Mouse (Mus musculus) lung, postnatal 25 days (tissue): ENCODE data around the gene Tmem40.

Source experiments
- DNase-seq: peaks from one replicate; pipeline ENCODE4 v3.0.0; 2022; ENCODE audit warnings: low spot score

The Tmem40 gene

DNA sequence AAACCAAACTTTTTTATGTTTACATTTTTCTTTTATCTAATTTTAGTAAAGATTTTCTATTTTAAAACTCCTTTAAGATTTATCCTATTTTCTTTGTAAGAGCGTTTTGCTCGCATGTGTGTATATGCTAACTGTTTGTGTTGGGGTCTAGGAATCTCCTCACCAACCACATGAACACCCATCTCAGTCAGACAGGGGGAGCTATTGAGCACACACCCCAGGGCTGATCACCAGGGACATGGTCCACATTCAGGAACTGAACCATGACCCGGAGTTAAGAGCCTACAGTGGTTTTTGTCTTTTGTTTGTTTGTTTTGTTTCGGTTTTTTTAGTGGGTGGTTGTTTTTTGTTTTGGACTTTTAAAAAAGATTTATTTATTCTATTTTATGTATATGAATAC lies 63.5 kb downstream of the Tmem40 start:
- DNase-seq = no peak

DNA sequence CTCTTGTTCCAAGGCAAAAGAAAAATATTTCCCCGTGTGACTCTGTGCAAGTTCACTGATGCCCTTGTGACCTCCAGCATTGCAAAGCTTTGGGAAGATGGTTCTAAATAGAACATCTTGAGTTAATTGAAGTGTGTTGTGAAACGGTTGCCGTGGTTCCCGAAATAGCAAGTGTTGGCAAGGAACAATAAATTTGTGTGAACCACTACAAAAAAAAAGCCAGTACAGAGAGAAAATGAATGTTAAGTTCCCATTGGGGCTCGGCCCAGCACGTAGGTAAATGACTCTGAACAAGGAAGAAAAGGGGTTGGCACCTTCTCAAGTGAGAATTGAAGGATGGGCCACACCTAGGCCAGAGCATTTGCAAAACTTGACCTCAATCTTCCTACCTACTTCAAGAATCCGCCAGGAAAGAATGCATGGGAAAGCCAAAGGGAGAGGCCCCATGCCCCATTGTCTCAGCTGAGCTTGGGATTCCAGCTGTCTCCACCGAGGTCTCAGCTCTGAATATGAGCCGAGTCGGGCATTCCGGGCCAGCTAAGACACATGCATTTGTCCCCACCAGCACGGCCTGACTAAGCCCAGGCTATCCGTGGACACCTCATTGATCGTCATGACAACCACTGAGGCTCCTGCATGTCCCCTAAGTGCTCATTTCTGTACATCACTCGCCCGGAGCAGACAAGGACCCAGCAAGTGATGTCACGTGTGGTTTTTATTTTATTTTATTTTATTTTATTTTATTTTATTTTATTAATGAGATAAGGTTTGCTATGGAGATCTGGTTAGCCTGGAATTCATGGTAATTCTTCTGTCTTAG lies 64.3 kb downstream of the Tmem40 start:
- peak; percentile 76 for DNase-seq

DNA sequence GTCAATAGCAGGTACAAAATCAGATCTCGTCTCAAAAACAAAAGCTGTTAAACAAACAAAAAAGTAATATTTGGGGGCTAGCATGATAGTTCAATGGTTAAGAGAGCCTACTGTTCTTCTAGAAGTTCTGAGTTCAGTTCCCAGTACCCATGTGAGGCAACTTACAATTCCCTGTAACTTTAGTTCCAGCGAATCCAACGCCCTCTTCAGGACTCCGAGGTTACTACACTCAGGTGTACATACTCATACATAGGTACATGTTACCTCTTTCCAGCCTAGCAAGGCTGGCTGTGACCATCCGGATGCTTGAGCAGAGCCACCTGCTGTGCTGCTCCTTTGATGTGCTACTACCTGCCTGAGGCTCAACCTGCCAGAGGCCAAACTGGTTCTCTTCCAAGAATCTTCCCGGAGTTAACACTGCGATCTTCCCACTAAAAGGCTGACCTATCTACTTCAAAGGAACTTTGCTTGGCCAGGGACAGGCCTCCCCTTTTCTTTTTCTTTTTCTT lies 65.4 kb downstream of the Tmem40 start:
- DNase-seq = no peak

DNA sequence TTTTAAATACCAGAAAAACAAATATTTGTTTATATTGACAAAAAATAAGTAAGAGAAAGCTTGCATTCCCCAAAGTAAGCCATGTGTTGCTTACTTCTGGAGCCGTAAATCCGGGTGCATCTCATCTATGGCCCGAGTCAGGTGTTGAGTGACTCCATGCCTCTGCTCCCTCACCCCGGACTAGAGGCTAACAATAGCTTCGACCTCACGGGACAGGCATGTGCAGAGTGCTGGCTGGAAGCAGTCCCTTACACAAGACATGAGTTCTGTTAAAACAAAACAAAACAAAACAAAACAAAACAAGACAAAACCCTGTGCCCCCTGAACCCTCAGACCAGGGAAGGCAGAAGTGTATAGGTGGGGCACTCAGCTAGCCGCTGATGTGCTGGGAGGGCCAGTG lies 67.1 kb downstream of the Tmem40 start:
- DNase-seq = no peak

DNA sequence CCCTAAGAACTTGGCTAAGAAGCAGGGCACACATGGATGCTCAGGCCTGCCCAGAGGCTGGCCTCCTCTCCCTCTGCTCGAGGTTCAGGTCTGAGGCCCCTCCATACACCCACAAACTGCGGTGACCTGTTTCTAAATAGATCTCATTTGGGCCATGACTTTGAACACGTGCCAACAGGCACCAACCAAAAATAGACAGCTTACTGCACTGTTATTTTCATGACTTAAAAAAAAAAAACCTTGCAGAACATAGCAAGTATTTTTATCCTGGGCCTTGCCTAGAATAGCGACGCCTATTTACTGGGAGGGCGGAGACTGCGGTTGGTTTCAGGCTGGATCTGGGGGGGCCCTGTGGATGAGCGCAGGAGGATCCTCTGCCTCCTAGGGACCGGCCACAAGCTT lies 67.8 kb downstream of the Tmem40 start:
- no peak for DNase-seq

DNA sequence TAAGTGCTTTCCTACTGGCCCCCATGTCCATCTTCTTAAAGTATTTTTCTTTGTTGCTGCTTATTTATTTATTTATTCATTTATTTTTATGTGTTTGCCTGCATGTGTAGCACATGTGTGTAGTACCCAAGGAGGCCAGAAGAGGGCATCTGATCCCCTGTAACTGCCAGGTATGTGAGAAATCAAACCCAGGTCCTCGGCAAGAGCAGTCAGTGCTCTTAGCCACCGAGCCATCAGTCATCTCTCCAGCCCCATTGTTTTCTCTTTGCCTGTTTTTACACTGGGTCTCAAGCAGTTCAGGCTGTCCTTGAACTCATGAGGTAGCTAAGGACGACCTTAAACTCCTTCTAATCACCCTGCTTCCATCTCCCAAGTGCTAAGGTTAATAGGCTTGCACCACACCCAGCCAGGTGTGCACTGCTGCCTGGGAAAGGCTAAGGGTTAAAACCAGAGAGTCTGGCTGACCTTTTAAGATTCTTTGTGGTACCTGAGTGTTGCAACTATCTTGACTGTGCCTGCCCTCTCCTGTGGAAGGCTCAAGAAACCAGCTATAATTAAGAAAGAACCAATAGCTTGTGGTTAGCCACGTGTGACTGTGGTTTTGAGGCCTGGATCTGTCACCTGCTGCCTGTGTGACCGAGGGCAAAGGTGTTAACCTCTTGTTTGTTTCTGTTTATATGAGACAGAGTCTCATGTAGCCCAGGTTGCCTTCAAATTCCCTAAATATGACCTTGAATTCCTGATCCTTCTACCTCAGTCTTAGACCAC lies 69.1 kb downstream of the Tmem40 start:
- DNase-seq = peak; percentile 47

DNA sequence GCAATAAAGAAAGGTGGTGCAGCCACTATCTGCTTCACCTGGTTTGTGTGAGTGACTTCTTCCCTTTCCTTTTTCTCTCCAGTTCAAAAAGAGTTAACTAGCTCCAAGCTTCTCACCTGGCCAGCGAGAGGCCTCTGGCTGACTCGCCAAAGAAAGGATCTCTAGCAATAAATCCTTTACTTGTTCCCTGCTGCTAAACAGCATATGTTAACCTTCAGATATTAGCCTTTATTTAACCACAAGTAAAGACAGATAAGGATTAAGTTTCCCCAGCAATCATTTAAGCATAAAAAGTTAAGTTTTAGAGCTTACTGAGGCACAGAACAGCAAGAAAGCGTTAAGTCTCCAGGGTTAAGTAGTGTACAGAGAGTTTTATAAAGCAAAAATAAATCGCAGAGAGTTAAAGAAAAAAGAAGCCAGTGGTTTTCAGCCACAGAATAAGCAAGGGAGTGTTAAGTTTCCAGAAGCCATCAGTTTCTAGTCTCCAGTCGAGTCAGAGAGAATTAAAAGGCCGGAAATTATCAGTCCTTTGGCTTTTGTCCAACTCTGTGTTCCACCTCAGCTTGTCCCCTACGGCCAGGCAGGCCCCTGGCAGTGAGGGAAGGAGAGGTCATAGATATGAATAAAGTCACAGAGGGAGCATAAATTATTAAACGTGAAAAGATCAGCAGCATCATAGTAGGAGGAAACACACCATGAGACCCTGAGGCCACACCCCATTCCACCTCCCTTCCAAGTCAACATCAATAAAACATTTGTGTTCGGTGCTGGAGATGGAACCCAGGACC lies 69.9 kb downstream of the Tmem40 start:
- no peak for DNase-seq

DNA sequence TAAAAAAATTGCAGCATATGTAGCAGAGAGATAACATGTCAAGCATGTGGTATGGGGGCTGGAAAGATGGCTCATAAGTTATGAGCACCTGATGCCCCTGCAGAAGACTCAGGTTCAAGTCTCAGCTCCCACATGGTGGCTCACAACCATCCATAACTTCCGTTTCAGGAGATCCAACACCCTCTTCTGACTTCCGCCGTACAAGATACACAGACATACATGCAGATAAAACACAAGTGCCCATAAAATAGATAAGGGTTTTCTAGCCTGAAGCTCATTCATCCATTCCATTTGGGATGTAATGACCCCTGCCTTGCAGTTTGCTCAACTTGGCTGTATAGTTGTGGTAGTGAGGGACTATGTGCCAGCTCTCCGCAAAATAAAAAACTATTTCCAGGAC lies 72.1 kb downstream of the Tmem40 start:
- no peak for DNase-seq

DNA sequence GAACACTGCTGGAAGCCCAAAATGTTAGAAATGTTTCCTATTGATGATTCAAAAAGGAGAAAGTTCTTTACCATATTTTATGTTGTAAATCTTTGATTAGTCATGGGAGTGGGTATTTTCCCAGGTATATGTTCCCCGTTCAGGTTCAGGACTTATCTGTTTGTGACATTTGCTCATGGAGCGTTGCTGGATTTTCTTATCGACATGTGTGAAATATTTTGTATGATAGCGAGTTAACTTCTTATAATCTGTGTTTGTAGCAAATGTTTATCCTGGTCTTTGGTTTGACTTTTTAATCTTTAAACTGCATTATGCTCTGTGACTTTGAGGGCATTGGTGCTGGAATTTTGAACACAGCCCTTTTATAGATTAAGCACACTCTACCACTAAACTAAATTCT lies 73.6 kb downstream of the Tmem40 start:
- DNase-seq = no peak

DNA sequence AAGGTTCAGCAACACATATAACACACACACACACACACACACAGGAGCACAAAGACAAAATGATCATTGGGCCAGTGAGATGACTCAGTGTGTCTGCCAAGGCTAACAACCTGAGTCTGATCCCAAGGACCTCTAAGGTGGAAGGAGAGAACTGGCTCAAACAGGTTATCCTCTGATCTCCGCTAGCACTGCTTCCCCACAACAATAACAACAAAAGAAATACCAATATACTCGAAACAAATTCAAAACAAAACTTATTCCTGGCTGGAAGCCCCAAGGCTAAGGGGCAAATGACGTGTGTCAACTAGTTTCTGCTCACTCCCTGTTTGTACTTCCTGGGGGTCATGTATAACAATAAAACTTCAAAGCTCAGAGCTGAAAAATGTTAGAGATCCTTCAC lies 74.5 kb downstream of the Tmem40 start:
- no peak for DNase-seq

DNA sequence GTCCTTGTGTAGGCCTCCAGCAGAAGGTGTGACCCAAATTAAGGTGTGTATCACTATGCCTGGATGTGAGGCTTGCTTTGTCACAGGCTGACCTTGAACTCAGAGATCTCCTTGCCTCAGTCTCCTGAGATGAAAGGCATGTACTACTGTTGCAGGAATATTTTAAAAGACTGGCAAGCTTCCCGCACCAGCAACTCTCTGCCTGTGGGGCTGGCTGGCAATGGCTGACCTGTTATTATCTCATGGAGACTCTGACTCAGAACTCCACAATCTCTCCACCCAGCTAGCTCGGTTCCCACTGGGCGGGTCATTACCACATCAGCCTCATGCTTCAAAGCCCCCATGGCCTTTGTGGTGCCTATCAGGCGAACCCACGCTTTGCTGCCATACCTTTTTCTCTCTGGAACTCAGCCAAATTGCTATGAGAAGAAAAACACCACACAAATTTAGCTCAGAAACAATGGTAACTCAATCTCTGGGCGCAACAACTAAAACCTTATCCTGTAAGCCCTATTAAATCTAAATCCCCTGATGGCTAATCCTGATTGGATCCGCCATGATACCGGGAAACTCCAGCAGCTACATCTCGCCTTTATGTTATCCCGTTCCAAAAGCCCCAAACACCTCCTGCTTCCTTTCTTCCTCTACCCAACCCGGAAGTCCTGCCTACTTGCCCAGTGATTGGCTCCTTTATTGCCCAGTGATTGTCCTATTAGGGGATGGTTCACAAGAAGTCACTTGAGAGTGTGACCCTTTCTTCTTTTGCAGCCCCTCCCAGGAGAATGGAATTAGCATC lies 77.2 kb downstream of the Tmem40 start:
- no peak for DNase-seq

DNA sequence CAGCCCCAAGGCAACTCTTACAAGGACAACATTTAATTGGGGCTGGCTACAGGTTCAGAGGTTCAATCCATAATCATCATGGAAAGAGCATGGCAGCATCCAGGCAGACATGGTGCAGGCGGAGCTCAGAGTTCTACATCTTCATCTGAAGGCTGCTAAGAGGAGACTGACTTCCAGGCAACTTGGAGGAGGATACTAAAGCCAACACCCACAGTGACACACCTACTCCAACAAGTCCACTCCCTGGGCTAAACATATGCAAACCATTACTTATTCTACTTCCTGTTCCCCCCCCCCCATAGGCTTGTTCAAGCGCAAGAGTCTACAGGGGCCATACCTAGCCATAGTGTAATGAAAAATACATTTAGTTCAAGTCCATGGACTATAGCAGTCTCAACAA lies 77.9 kb downstream of the Tmem40 start:
- DNase-seq = no peak

DNA sequence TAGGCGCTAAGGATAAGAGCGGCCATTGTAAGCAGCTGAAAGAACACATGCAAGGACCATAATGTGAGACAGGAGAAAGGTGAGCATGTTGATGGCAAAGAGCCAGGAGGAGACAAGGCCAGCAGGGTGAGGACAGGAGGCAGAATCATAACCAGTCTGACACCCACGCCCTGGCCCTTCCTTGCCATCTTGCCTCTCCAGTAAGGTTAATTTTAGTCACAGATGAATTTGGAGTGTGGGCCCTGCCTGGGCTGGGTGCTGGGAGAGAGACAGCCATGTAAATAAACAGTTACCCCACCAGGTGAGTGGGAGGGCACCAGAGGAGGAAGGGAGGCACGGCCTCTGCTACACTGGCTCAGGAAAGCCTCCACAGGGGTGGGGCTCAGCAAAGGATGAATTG lies 81.1 kb downstream of the Tmem40 start:
- DNase-seq = no peak
